Mouse (Mus musculus) embryonic facial prominence, embryonic 14.5 days (tissue): ENCODE measurements at regions not wholly inside any gene's neighbourhood (a gene's known extent, or its start where the extent isn't known, plus 50 kb on each side); places are given as distances from the start of the nearest gene placed in this dataset.

Experiments used
- ATAC-seq: fragments of 200-750 bp; cut with Nextera tagmentation; 2 replicates; pipeline ENCODE4 v1.8.0; 2017; ENCODE audit warnings: low read depth, moderate number of reproducible peaks, moderate TSS enrichment
- DNase-seq: peaks from one replicate; pipeline ENCODE4 v3.0.0-alpha.2; 2015; ENCODE audit warnings: low spot score
- H3K27ac ChIP-seq: fragments of 300-500 bp; sonication (generic); replicated peaks from 2 replicates; pipeline ENCODE4 v1.5.1; 2014; ENCODE audit warnings: low read depth, mild to moderate bottlenecking, low read length, moderate library complexity
- H3K27me3 ChIP-seq: fragments of 300-500 bp; sonication (generic); replicated peaks from 2 replicates; pipeline ENCODE4 v1.6.1; 2014; ENCODE audit warnings: low read length; ENCODE audit not compliant: control insufficient read depth, insufficient read depth
- H3K36me3 ChIP-seq: fragments of 300-500 bp; sonication (generic); 2 replicates; pipeline ENCODE4 v1.6.1; 2014; ENCODE audit warnings: low read length, mixed read lengths; ENCODE audit not compliant: control insufficient read depth, insufficient read depth
- H3K4me1 ChIP-seq: fragments of 300-500 bp; sonication (generic); 2 replicates; pipeline ENCODE4 v1.6.1; 2014; ENCODE audit warnings: antibody characterized with exemption, low read length; ENCODE audit not compliant: control insufficient read depth, insufficient read depth
- H3K4me2 ChIP-seq: fragments of 300-500 bp; sonication (generic); 2 replicates; pipeline ENCODE4 v1.6.1; 2014; ENCODE audit warnings: low read depth, mild to moderate bottlenecking, low read length, moderate library complexity, mixed read lengths
- H3K4me3 ChIP-seq: fragments of 300-500 bp; sonication (generic); 2 replicates; pipeline ENCODE4 v1.5.1; 2014; ENCODE audit warnings: low read depth, mild to moderate bottlenecking, low read length
- H3K9ac ChIP-seq: fragments of 300-500 bp; sonication (generic); 2 replicates; pipeline ENCODE4 v1.6.1; 2014; ENCODE audit warnings: low read depth, mild to moderate bottlenecking, low read length, moderate library complexity, mixed read lengths
- H3K9me3 ChIP-seq: fragments of 300-500 bp; sonication (generic); 2 replicates; pipeline ENCODE4 v1.6.1; 2016; ENCODE audit warnings: low read length; ENCODE audit not compliant: control insufficient read depth
- WGBS: fragments of 180-500 bp; shearing (Covaris S2); extraction: QIAGEN DNeasy Blood & Tissue Kit; methylation state at CpG from one replicate; pipeline ENCODE4 v1.1.7; 2014; 5-methylcytosine and 5-hydroxymethylcytosine counted together

- Histone ChIP-seq H3K36me3 (no peaks in the 10 kb centered on the region), H3K4me1 (no peaks in the 10 kb centered on the region), H3K27ac (no peak overlapping the region), H3K27me3 (no peaks in the 10 kb centered on the region), H3K4me2 (no peak overlapping the region), H3K4me3 (no peak overlapping the region), H3K9me3 (no peaks in the 10 kb centered on the region), H3K9ac (no peak overlapping the region)
- ATAC-seq (no peak), DNase-seq (no peak)
- WGBS, result 80% methylated on average over 4 of the region's 4 CpGs
These were observed 1182.9 kb upstream of the Manea start for GRCm38 (mm10) chr4:27529565-27529964.

- H3K36me3 ChIP-seq, result no peaks in the 10 kb centered on the region
- no peaks in the 10 kb centered on the region for H3K27me3 ChIP-seq
- no peaks in the 10 kb centered on the region for H3K9me3 ChIP-seq
- DNase-seq, result no peak
- no peak for ATAC-seq
- no peak overlapping the region for H3K9ac ChIP-seq
- no peak overlapping the region for H3K4me2 ChIP-seq
- WGBS, result 75% methylated on average over 4 of the region's 4 CpGs
- H3K4me3 ChIP-seq, result no peak overlapping the region
- no peak overlapping the region for H3K27ac ChIP-seq
- H3K4me1 ChIP-seq, result no peaks in the 10 kb centered on the region
These were observed 1173.6 kb upstream of the Manea start for GRCm38 (mm10) chr4:27520295-27520694.

- no peaks in the 10 kb centered on the region for H3K9me3 ChIP-seq
- no peaks in the 10 kb centered on the region for H3K27me3 ChIP-seq
- no peak overlapping the region for H3K4me3 ChIP-seq
- no peak overlapping the region for H3K27ac ChIP-seq
- H3K36me3 ChIP-seq, result no peaks in the 10 kb centered on the region
- H3K9ac ChIP-seq, result no peak overlapping the region
- ATAC-seq (peak; percentile 68), DNase-seq (peak; percentile 14)
- 70% methylated on average over 14 of the region's 14 CpGs for WGBS
- no peaks in the 10 kb centered on the region for H3K4me1 ChIP-seq
- H3K4me2 ChIP-seq, result no peak overlapping the region
These were observed 1158.4 kb upstream of the Manea start for GRCm38 (mm10) chr4:27504829-27505804.

- Histone ChIP-seq H3K4me3 (no peak overlapping the region), H3K27ac (no peak overlapping the region), H3K36me3 (no peaks in the 10 kb centered on the region), H3K4me2 (no peak overlapping the region), H3K4me1 (no peaks in the 10 kb centered on the region), H3K27me3 (no peaks in the 10 kb centered on the region), H3K9ac (no peak overlapping the region), H3K9me3 (no peaks in the 10 kb centered on the region)
- DNase-seq (no peak), ATAC-seq (no peak)
- WGBS, result 59% methylated on average over 1 of the region's 1 CpGs
These were observed 1151.2 kb upstream of the Manea start for GRCm38 (mm10) chr4:27497926-27498325.

GRCm38 (mm10) chr4:27497274-27497673 lies 1150.6 kb upstream of the Manea start:
- no peak overlapping the region for H3K9ac ChIP-seq
- no peak overlapping the region for H3K4me3 ChIP-seq
- H3K27ac ChIP-seq, result no peak overlapping the region
- no peaks in the 10 kb centered on the region for H3K36me3 ChIP-seq
- H3K9me3 ChIP-seq, result no peaks in the 10 kb centered on the region
- H3K4me1 ChIP-seq, result no peaks in the 10 kb centered on the region
- no peak overlapping the region for H3K4me2 ChIP-seq
- H3K27me3 ChIP-seq, result no peaks in the 10 kb centered on the region
- peak; percentile 71; the same call in 1 of the 2 replicates for ATAC-seq
- WGBS, result 51% methylated on average over 1 of the region's 1 CpGs
- peak; percentile 13 for DNase-seq

GRCm38 (mm10) chr4:27491312-27491711 lies 1144.6 kb upstream of the Manea start:
- Histone ChIP-seq H3K4me3 (no peak overlapping the region), H3K9ac (no peak overlapping the region), H3K4me2 (no peak overlapping the region), H3K9me3 (no peaks in the 10 kb centered on the region), H3K27me3 (no peaks in the 10 kb centered on the region), H3K36me3 (no peaks in the 10 kb centered on the region), H3K4me1 (no peaks in the 10 kb centered on the region), H3K27ac (no peak overlapping the region)
- ATAC-seq (no peak), DNase-seq (no peak)
- WGBS, result 86% methylated on average over 2 of the region's 2 CpGs

GRCm38 (mm10) chr4:27449901-27450300 lies 1103.2 kb upstream of the Manea start:
- WGBS, result 93% methylated on average over 4 of the region's 4 CpGs
- Histone ChIP-seq H3K4me1 (no peaks in the 10 kb centered on the region), H3K9ac (no peak overlapping the region), H3K27me3 (no peaks in the 10 kb centered on the region), H3K27ac (no peak overlapping the region), H3K4me3 (no peak overlapping the region), H3K4me2 (no peak overlapping the region), H3K36me3 (no peaks in the 10 kb centered on the region), H3K9me3 (0 out of 2 replicates have a peak, but pooled peaks cover 8% of the 10 kb centered on the region)
- DNase-seq (no peak), ATAC-seq (no peak)

- 0 out of 2 replicates have a peak, but pooled peaks cover 8% of the 10 kb centered on the region for H3K9me3 ChIP-seq
- H3K36me3 ChIP-seq, result no peaks in the 10 kb centered on the region
- H3K27ac ChIP-seq, result no peak overlapping the region
- ATAC-seq (no peak), DNase-seq (no peak)
- H3K4me3 ChIP-seq, result no peak overlapping the region
- no peak overlapping the region for H3K9ac ChIP-seq
- no peaks in the 10 kb centered on the region for H3K27me3 ChIP-seq
- no peaks in the 10 kb centered on the region for H3K4me1 ChIP-seq
- H3K4me2 ChIP-seq, result no peak overlapping the region
- WGBS, result 83% methylated on average over 2 of the region's 2 CpGs
These were observed 1099.6 kb upstream of the Manea start for GRCm38 (mm10) chr4:27446310-27446709.
